Mouse (Mus musculus): Measurements from ENCODE around the gene Grip2. TPM values are rescaled to one million over a fixed set of nuclear protein-coding genes. Genes with fewer than 3 reads are reported as not detected.

Grip2 gene
- polyA plus RNA-seq, 1 experiment from 2014 or later, result not detected

DNA sequence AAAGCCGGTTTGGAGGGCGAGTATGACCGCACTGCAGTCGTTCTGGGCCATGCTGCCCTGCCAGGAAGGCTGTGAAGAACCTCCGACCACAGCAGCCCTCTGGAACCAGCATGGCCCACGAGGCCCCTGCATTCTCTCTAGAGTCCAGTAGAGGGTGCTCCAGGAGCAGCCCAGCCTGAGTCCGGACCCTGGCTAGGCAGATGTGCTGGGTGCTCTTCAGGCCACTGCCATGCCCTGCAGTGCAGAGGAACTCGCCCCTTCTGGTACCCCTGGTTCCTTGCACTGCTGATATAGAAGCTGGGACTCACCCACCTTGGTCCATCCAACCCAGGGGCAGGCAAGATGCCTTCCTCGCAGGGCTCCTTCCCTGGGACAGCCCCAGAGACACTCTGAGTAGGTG is 50.5 kb downstream of the Grip2 start:
- Histone ChIP-seq H3K9ac (replicated peaks) (no peak overlapping the region), H3K36me3 (replicated peaks; ENCODE audit: insufficient read depth, low read length) (no peaks in the 10 kb centered on the region), H3K9me3 (ENCODE audit: low read length) (no peaks in the 10 kb centered on the region), H3K27ac (ENCODE audit: low read depth) (no peak overlapping the region), H3K27me3 (ENCODE audit: insufficient read depth, low read length) (no peaks in the 10 kb centered on the region), H3K4me3 (ENCODE audit: low read depth, low read length) (no peak overlapping the region), H3K4me2 (ENCODE audit: low read depth, low read length) (no peak overlapping the region), H3K4me1 (ENCODE audit: insufficient read depth) (no peaks in the 10 kb centered on the region)
- peak; percentile 68 for DNase-seq
- peak; percentile 45; the same call in 1 of the 2 replicates for ATAC-seq
- WGBS (ENCODE audit: insufficient replicate concordance), result 11% methylated on average over 9 of the region's 9 CpGs
- peak; percentile 87 for TF ChIP-seq CTCF (IDR thresholded peaks at IDR 0.05; ENCODE audit: low read depth)
- TF ChIP-seq EP300 (IDR thresholded peaks at IDR 0.05; ENCODE audit: low read depth), result no peak

DNA sequence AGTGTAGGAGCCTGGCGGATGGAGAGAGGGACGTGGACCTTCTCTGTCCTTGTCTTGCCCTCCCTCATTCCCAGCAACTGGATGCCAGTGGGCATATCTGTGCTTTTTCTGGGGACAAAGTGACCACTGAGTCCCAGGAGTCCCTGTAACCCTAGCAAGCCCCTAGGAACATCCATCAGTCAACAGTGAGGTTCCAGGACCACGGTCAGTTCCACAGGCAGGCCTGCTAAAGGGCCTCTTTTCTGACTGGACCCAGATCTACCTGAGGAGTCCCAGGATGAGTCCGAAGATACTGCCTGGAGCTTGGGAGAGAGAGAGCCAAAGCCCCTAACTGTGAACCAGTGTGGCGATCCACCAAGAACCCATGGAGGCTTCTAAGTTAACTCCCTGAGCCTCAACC is 53.1 kb downstream of the Grip2 start:
- Histone ChIP-seq H3K9me3 (ENCODE audit: low read length) (no peaks in the 10 kb centered on the region), H3K9ac (replicated peaks) (no peak overlapping the region), H3K36me3 (replicated peaks; ENCODE audit: insufficient read depth, low read length) (no peaks in the 10 kb centered on the region), H3K4me3 (ENCODE audit: low read depth, low read length) (no peak overlapping the region), H3K4me2 (ENCODE audit: low read depth, low read length) (no peak overlapping the region), H3K4me1 (ENCODE audit: insufficient read depth) (no peaks in the 10 kb centered on the region), H3K27ac (ENCODE audit: low read depth) (no peak overlapping the region), H3K27me3 (ENCODE audit: insufficient read depth, low read length) (no peaks in the 10 kb centered on the region)
- WGBS (ENCODE audit: insufficient replicate concordance), result 59% methylated on average over 5 of the region's 5 CpGs
- ATAC-seq, result no peak
- TF ChIP-seq CTCF (IDR thresholded peaks at IDR 0.05; ENCODE audit: low read depth), result no peak
- TF ChIP-seq EP300 (IDR thresholded peaks at IDR 0.05; ENCODE audit: low read depth), result no peak
- DNase-seq, result no peak

- ATAC-seq (no peak), DNase-seq (no peak)
- no peaks in the 10 kb centered on the region for H3K9me3 ChIP-seq (ENCODE audit: low read length)
- no peak overlapping the region for H3K4me2 ChIP-seq (ENCODE audit: low read depth, low read length)
- H3K27ac ChIP-seq (ENCODE audit: low read depth), result no peak overlapping the region
- no peaks in the 10 kb centered on the region for H3K27me3 ChIP-seq (ENCODE audit: insufficient read depth, low read length)
- H3K9ac ChIP-seq (replicated peaks), result no peak overlapping the region
- WGBS (ENCODE audit: insufficient replicate concordance), result 37% methylated on average over 8 of the region's 8 CpGs
- TF ChIP-seq EP300 (IDR thresholded peaks at IDR 0.05; ENCODE audit: low read depth), result no peak
- no peak for TF ChIP-seq CTCF (IDR thresholded peaks at IDR 0.05; ENCODE audit: low read depth)
- H3K36me3 ChIP-seq (replicated peaks; ENCODE audit: insufficient read depth, low read length), result no peaks in the 10 kb centered on the region
- no peaks in the 10 kb centered on the region for H3K4me1 ChIP-seq (ENCODE audit: insufficient read depth)
- no peak overlapping the region for H3K4me3 ChIP-seq (ENCODE audit: low read depth, low read length)
Observed at GRCm38 (mm10) chr6:91767550-91767949, 59.5 kb downstream of the Grip2 start.

- Histone ChIP-seq H3K4me1 (ENCODE audit: insufficient read depth) (no peaks in the 10 kb centered on the region), H3K27ac (ENCODE audit: low read depth) (no peak overlapping the region), H3K36me3 (replicated peaks; ENCODE audit: insufficient read depth, low read length) (peaks cover 7% of the 10 kb centered on the region), H3K4me2 (ENCODE audit: low read depth, low read length) (no peak overlapping the region), H3K27me3 (ENCODE audit: insufficient read depth, low read length) (no peaks in the 10 kb centered on the region), H3K9me3 (ENCODE audit: low read length) (no peaks in the 10 kb centered on the region), H3K9ac (replicated peaks) (no peak overlapping the region), H3K4me3 (ENCODE audit: low read depth, low read length) (no peak overlapping the region)
- DNase-seq (no peak), ATAC-seq (no peak)
- 65% methylated on average over 9 of the region's 9 CpGs for WGBS (ENCODE audit: insufficient replicate concordance)
- TF ChIP-seq EP300 (IDR thresholded peaks at IDR 0.05; ENCODE audit: low read depth) (no peak), CTCF (IDR thresholded peaks at IDR 0.05; ENCODE audit: low read depth) (peak; percentile 32; the same call in 1 of the 2 replicates)
Observed at GRCm38 (mm10) chr6:91762051-91762742, 64.9 kb downstream of the Grip2 start.

GRCm38 (mm10) chr6:91754845-91755244 is 72.2 kb downstream of the Grip2 start:
- WGBS (ENCODE audit: insufficient replicate concordance), result 82% methylated on average over 12 of the region's 12 CpGs
- peaks cover 52% of the 10 kb centered on the region for H3K36me3 ChIP-seq (replicated peaks; ENCODE audit: insufficient read depth, low read length)

GRCm38 (mm10) chr6:91754098-91754497 is 73.0 kb downstream of the Grip2 start:
- WGBS (ENCODE audit: insufficient replicate concordance), result 55% methylated on average over 6 of the region's 6 CpGs
- 0 out of 2 replicates have a peak, but pooled peaks cover 2% of the 10 kb centered on the region for H3K4me1 ChIP-seq (ENCODE audit: insufficient read depth)
- H3K9me3 ChIP-seq (ENCODE audit: low read length), result no peaks in the 10 kb centered on the region
- DNase-seq, result no peak
- peaks cover 57% of the 10 kb centered on the region for H3K36me3 ChIP-seq (replicated peaks; ENCODE audit: insufficient read depth, low read length)
- no peak for TF ChIP-seq CTCF (IDR thresholded peaks at IDR 0.05; ENCODE audit: low read depth)
- no peak for TF ChIP-seq EP300 (IDR thresholded peaks at IDR 0.05; ENCODE audit: low read depth)
- no peak overlapping the region for H3K4me3 ChIP-seq (ENCODE audit: low read depth, low read length)
- no peak overlapping the region for H3K4me2 ChIP-seq (ENCODE audit: low read depth, low read length)
- peak overlapping the region; percentile 22; the same call in 1 of the 2 replicates for H3K27ac ChIP-seq (ENCODE audit: low read depth)
- ATAC-seq, result no peak
- no peaks in the 10 kb centered on the region for H3K27me3 ChIP-seq (ENCODE audit: insufficient read depth, low read length)
- no peak overlapping the region for H3K9ac ChIP-seq (replicated peaks)

More at GRCm38 (mm10) chr6:91754845-91755244, 72.2 kb downstream of the Grip2 start:
- H3K9ac ChIP-seq (replicated peaks), result no peak overlapping the region
- no peak overlapping the region for H3K4me2 ChIP-seq (ENCODE audit: low read depth, low read length)
- no peaks in the 10 kb centered on the region for H3K9me3 ChIP-seq (ENCODE audit: low read length)
- peak overlapping the region; percentile 22; the same call in 1 of the 2 replicates for H3K27ac ChIP-seq (ENCODE audit: low read depth)
- no peak for TF ChIP-seq EP300 (IDR thresholded peaks at IDR 0.05; ENCODE audit: low read depth)
- no peak for TF ChIP-seq CTCF (IDR thresholded peaks at IDR 0.05; ENCODE audit: low read depth)
- ATAC-seq (no peak), DNase-seq (no peak)
- H3K27me3 ChIP-seq (ENCODE audit: insufficient read depth, low read length), result no peaks in the 10 kb centered on the region
- H3K4me1 ChIP-seq (ENCODE audit: insufficient read depth), result 0 out of 2 replicates have a peak, but pooled peaks cover 2% of the 10 kb centered on the region
- no peak overlapping the region for H3K4me3 ChIP-seq (ENCODE audit: low read depth, low read length)
